Mouse (Mus musculus): ENCODE measurements around the gene Tkt. TPM values are rescaled to one million over a fixed set of nuclear protein-coding genes. Genes with fewer than 3 reads are reported as not detected.

Gene Tkt
- polyA plus RNA-seq (2017; shearing (Covaris generic)) = 261 TPM

DNA sequence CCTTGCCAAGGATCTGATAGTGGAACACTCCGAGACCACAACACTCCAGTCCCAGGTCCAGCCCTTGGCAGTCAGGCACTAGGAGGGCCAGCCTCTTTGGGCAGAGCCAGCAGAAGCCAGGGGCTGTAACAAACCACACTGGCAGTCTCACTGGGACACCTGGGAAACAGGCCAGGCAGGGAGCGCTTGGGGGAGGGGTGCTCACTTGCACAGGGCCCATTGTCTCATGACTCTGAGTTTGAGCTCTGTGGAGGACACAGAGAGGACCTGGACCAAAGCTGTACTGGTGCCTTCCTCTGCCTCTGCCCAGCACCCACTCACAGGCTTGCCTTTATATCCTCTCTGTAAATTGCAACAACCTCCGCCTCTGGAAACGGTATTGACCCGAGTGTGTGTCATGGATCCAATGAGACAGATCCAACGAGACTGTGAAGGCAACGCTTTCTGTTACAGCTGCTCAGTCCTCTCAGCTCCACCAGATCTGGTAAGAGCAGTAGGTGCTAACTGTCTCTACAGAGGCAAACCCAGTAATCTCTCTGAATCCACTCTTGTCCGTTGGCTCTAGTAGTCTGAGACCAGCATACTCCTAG, at the start of gene Tkt:
Gene Tkt (plus strand): TSS at position 229 of the 590 bp plus-strand sequence.

Other genes with a start within 250 kb of the Tkt start
- 70.3 TPM for gene Dcp1a, start 68.8 kb upstream of the Tkt start, polyA plus RNA-seq (2017; shearing (Covaris generic))
- gene Cacna1d, start 56.9 kb upstream of the Tkt start, polyA plus RNA-seq (2017; shearing (Covaris generic)) = 3.3 TPM
- 44.2 TPM for gene Prkcd, start 77.9 kb downstream of the Tkt start, polyA plus RNA-seq (2017; shearing (Covaris generic))
- 18.3 TPM for gene Rft1, start 106.0 kb downstream of the Tkt start, polyA plus RNA-seq (2017; shearing (Covaris generic))
- 10.4 TPM for gene Sfmbt1, start 166.5 kb downstream of the Tkt start, polyA plus RNA-seq (2017; shearing (Covaris generic))